Mouse (Mus musculus): ENCODE data around the gene Ndst4.

Ndst4 gene

DNA sequence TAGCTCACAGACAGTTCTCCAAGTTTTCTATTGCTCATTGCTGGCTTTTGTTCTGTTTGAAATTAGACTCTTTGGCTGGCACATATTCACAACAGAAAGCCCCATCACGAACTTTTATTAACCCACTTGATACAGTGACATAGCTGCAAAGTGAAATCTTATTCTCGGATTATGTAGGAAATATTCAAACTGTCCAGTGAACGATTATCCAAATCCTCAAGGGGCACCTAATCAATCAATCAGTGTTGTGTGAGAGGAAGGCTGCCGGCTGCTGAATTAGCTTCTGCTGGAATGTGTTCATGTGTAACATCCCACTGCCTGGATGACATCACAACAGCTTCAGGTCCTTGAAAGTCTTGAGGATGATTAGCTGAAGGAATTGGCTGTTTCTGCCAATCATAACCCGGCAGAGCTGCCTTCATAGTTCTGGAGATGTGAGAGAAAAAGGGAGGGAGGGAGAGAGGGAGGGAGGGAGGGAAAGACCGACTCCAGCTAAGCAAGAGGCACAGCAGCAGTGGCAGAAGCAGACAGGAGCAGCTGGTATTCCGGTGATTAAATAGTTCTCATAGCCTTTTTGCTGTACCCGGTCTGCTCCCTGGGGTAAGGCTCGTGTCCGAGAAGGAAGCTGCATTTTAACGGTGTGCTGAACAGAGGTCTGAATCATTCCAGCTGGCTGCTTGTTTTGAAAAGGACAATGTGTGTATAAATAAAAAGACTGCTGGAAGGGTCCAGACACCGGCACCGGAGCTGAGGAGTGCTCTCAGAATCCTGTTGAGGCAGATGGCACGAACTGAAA lies at the start of gene Ndst4:
Ndst4 (plus strand) TSS at position 476 of the 796 bp plus-strand sequence.
- no peak for DNase-seq

- DNase-seq = no peak
Measured at GRCm38 (mm10) chr3:125397443-125397842, 6.4 kb upstream of the Ndst4 start.

DNA sequence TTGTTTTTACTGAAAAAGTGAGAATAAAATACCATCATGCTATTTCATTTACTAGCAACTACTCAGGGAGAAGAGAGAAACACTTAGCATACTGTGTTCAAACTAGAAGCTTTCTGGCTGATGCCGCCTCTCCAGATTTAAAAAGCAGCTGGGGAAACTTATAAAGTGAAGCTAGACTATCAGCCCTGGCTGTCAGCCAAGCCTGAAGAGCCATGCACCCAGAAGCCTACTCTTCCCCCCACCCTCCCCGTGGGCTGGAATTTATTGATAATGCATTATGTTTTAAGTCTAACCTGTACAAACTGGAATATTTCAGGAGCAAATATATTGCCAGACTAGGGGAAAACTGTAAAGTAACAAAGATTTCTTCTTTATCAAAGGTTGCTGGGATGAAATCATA lies 2.6 kb downstream of the Ndst4 start:
- DNase-seq = no peak

- no peak for DNase-seq
Measured at GRCm38 (mm10) chr3:125406991-125407390, 3.1 kb downstream of the Ndst4 start.

GRCm38 (mm10) chr3:125466894-125467652 lies 63.2 kb downstream of the Ndst4 start:
- no peak for DNase-seq

DNA sequence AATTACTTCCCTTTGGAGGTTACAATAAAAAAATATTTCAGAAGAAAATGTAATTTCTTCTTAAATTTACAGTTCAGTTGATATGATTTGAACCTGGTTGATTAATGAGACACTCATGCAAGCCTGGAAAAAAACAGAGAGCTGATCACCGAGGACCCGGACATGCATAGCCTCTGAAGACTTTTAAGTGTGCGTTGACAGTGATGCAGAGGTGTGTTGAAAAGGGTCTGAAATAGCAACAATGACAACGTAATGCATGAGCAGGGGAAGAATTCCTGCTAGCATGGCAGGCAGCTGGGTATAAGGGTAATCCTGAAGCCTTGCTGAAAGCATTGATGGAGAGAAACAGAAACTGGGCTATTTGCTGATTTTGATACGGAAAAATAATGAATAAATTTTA lies 106.2 kb downstream of the Ndst4 start:
- DNase-seq = no peak

DNA sequence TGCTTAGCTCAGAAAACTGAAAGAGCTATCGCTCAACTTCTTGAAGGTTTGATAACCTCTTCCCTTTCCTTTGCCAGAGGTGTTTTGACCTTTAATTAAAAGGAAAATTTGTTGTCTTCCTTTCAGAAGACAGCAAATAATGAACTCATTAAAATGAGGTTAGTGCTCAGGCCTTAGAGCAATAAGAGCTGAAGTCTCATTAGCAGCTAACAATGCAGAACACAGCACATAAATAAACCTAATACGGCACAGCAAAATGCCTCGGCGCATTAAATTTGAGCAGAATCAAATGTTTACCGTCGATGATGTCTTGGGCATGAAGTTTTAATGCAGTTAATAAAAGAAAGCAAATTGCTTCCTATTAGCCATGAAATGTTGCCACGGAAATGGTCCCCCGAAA lies 129.5 kb downstream of the Ndst4 start:
- DNase-seq = no peak

- DNase-seq = no peak
Measured at GRCm38 (mm10) chr3:125570602-125571001, 166.7 kb downstream of the Ndst4 start.

DNA sequence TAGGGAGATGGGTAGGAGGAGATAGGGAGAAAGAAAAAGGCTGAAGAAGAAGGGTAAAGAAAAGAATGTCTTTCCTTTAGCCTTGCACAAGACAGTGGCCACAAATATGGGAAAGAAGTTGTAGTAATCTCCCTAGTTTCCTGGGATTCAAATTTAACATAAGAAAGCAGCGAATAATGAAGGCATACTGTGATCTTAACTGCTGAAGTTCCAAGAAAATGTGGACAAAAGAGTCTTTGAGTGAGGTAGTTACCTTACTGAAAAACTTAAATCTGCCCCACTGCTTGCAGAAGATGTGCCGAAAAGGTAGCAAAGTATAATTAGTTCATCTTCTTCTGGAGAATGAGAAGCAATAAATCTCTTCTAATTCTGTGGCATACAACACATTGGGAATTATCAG lies 228.4 kb downstream of the Ndst4 start:
- no peak for DNase-seq

- DNase-seq = no peak
Measured at GRCm38 (mm10) chr3:125655009-125655635, 251.2 kb downstream of the Ndst4 start.

- DNase-seq = no peak
Measured at GRCm38 (mm10) chr3:125660114-125660717, 256.3 kb downstream of the Ndst4 start.

DNA sequence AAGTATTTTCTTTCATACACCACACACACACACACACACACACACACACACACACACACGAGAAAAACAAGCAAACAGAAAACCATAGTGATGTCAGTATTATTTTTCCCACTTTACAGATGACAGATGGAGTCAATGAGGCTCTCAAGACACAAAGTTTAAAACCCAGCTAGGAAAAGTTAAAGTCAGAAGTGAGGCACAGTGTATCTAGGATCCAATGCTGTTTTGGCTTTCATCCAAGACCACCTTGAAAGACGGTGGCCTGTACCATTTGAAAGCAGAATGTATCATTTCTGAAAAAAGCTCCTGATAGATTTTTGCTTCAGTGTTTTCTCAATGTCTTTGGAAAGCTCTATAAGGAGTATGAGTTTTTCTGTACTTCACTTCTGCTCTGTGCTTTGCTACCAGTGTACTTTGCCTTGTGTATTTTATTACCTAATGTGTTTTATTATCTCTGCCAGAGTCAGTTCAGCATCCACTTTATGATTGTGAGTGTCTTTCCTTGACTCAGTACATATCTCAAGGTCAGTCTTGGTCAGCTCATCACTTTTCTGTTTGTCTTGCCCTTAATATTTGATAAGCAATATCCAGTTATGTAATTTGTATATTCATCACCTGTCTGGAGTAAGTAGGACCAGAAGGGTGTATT lies 257.1 kb downstream of the Ndst4 start:
- no peak for DNase-seq

DNA sequence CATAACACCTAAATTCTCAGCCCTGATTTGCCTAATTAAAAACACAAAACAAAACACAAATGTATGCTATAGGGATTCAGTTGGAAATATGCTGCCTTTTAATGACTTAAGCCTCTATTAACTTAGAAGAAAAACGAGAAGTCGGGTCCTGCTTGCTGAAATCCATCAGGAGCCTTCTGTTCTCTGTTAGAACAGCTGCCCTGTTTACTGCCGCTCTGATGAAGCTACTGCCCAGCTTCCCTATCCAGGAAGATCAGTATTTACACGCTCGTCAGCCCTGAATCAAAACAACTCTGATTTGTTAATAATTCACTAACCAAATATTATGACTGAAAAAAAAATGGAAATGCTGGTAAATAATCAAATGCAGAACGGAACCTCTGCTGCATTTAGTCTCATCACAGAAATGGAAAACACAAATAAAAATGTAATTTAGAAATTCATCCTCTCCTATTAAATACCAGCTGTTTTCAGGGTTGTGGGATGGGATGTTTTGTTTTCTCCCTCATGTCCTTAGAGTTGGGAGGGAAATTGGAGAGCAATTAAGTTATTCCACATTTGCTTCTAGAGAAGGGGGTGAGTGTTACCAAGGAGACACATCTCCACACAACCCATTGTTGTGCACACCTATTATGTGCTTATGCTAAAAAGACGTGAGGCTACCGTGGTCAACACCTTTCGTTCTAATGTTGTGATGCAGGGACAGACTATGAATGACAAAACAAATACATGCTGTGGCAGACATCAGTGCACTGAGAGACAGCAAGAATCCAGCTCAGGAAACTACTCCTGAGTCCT lies 270.3 kb downstream of the Ndst4 start:
- no peak for DNase-seq

DNA sequence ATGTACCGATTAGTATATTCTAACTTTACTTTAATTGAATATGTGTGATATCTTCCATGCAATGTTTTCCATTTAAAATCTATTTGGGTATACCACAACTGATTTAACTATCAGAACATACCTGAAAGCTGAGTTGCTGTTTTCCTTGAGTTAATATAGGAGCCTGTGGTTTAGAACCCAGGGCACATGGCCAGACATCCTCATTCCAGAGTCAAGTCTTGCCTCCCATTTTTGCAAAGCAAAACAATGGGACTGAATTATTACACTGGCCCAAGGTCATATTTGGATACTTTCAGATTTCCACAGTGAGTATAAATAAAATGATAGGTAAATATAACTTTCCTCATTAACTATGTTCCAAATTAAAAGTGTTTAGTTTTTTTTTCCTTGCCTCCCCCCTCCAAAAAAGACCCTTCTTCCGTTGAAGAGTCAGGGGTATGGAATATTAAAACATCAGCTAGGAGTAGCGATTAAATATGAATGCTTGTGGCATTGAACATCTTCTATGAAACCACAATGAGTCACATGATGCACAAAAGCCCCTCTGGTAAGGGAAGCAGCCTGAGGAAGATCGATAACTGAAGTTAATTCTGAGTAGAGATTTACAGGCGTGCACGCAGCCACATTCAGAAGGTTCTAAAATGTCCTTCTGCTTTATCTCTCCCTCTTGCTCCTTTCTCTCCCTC lies 271.5 kb downstream of the Ndst4 start:
- no peak for DNase-seq

DNA sequence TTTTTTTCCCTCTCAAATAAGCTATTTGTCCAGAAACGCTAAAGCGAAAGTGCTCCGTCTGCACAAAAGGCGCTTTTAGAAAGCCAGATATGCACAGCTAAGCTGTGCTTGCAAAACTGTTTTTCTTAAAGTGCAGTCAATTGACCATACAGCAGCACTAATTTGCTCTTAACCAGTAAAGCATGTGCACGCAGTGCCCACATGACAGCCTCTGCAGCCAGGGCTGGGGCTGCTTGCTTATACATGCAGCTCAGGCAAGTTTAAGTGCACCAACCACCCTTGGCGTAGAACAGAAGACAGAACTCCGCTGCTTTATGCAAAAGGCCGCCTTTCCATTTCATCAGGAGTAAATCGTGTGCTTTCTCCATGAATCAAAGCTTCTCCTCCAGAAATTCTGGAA lies 275.0 kb downstream of the Ndst4 start:
- no peak for DNase-seq

GRCm38 (mm10) chr3:125683460-125684230 lies 279.8 kb downstream of the Ndst4 start:
- no peak for DNase-seq

- DNase-seq = no peak
Measured at GRCm38 (mm10) chr3:125684583-125684982, 280.7 kb downstream of the Ndst4 start.

DNA sequence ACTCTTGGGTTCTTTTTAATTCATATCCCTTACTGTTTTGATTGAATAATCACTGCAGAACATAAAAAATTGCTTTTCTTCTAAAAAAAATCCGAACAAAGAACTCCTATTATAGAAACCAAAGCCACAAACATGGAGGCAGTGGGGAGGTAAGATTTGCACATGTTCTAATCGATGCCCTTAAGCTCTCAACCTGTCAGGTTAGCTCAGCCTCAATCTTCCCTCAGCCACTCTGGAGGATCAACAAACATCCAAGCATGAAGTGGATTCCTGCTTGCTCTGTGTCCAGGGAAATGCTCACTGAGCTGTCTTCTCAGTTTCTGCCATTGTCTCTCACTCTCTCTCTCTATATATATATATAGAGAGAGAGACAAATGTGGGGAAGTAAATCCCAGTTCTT lies 283.7 kb downstream of the Ndst4 start:
- no peak for DNase-seq

- no peak for DNase-seq
Measured at GRCm38 (mm10) chr3:125690948-125691347, 287.1 kb downstream of the Ndst4 start.

- DNase-seq = no peak
Measured at GRCm38 (mm10) chr3:125722953-125723352, 319.1 kb downstream of the Ndst4 start.

DNA sequence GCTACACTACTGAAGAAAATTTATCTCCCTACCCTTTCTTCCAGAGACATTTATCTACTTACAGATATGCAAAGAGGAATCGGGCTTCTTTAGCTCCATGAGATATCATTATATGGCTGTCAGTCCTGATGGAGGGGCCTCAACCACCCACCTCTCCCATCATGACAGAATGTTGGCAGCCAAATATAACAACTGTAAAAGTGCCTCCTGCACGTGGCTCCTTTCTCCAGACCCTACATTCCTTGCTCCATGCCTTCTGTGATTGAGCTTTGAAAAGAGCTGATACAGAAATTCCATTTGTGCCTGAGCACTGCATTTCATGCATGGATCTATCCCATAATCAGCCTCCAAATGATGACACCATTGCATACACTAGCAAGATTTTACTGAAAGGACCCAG lies 331.1 kb downstream of the Ndst4 start:
- no peak for DNase-seq
